Mouse (Mus musculus) left cerebral cortex, postnatal 36 days (tissue): Measurements from ENCODE around the gene Mroh8. TPM values are rescaled to one million over a fixed set of nuclear protein-coding genes. Genes with fewer than 3 reads are reported as not detected.
"Not testable (repeated sequence)": the region's sequence is repeated elsewhere in the genome, so short reads cannot be mapped to it uniquely, and the experiment has no call there.

Experiments
- DNase-seq, 2 experiments: peaks; one replicate each; pipeline ENCODE4 v3.0.0; 2021 to 2022; ENCODE audit warnings: low spot score in 2 of 2, mixed read lengths in 1 of 2
- intact Hi-C: fragments of 180-260 bp; cut with DNase I; formaldehyde crosslinking; loops from one replicate; pipeline ENCODE4 v1.15.1; 2025
- total RNA-seq, 2 experiments: library from RNA; stranded (reverse); gene quantifications; 2 replicates each; pipeline ENCODE4 v1.2.3; 2021

The Mroh8 gene
- total RNA-seq, 2 experiments from 2014 or later, result 1.8 to 1.9 TPM

- peak; percentile 7 to 11 for DNase-seq
- intact Hi-C loops, result loop anchor here (5.0 kb wide), 1 partner anchor 74 kb away; the partner anchor contains the start of genes Mroh8 and Rpn2
These were observed 75.6 kb downstream of the Mroh8 start for GRCm38 (mm10) chr2:157203459-157204365.

GRCm38 (mm10) chr2:157203026-157203425, 76.3 kb downstream of the Mroh8 start:
- intact Hi-C loops, result loop anchor here (5.0 kb wide), 1 partner anchor 74 kb away; the partner anchor contains the start of genes Mroh8 and Rpn2
- DNase-seq, result no peak

GRCm38 (mm10) chr2:157202361-157202760, 77.0 kb downstream of the Mroh8 start:
- intact Hi-C loops, result loop anchor here (5.0 kb wide), 1 partner anchor 75 kb away; the partner anchor contains the start of genes Mroh8 and Rpn2
- no peak for DNase-seq

GRCm38 (mm10) chr2:157201081-157201830, 78.1 kb downstream of the Mroh8 start:
- intact Hi-C loops, result loop anchor here (5.0 kb wide), 1 partner anchor 76 kb away; the partner anchor contains the start of genes Mroh8 and Rpn2
- peak in 1 of 2 experiments; percentile 6 for DNase-seq

- intact Hi-C loops, DNase-seq: not testable (repeated sequence)
These were observed 80.9 kb downstream of the Mroh8 start for GRCm38 (mm10) chr2:157198405-157198804.

- intact Hi-C loops, result no loop called here
- DNase-seq, result no peak
These were observed 88.7 kb downstream of the Mroh8 start for GRCm38 (mm10) chr2:157190651-157191050.

GRCm38 (mm10) chr2:157187223-157187622, 92.1 kb downstream of the Mroh8 start:
- intact Hi-C loops, result no loop called here
- DNase-seq, result no peak

- intact Hi-C loops, result no loop called here
These were observed 92.8 kb downstream of the Mroh8 start for GRCm38 (mm10) chr2:157186504-157186903.

GRCm38 (mm10) chr2:157185022-157185660, 94.2 kb downstream of the Mroh8 start:
- intact Hi-C loops, result no loop called here
- no peak for DNase-seq

More at GRCm38 (mm10) chr2:157186504-157186903, 92.8 kb downstream of the Mroh8 start:
- DNase-seq, result no peak

- DNase-seq, result no peak
- intact Hi-C loops, result no loop called here
These were observed 101.2 kb downstream of the Mroh8 start for GRCm38 (mm10) chr2:157178167-157178566.

- DNase-seq, result no peak
- intact Hi-C loops, result no loop called here
These were observed 103.1 kb downstream of the Mroh8 start for GRCm38 (mm10) chr2:157176248-157176647.

- intact Hi-C loops, result no loop called here
- DNase-seq, result no peak
These were observed 104.9 kb downstream of the Mroh8 start for GRCm38 (mm10) chr2:157174416-157174815.

GRCm38 (mm10) chr2:157173555-157173954, 105.8 kb downstream of the Mroh8 start:
- intact Hi-C loops, result no loop called here

GRCm38 (mm10) chr2:157172984-157173383, 106.4 kb downstream of the Mroh8 start:
- no peak for DNase-seq
- intact Hi-C loops, result no loop called here

More at GRCm38 (mm10) chr2:157173555-157173954, 105.8 kb downstream of the Mroh8 start:
- DNase-seq, result no peak

- no peak for DNase-seq
- intact Hi-C loops, result no loop called here
These were observed 108.7 kb downstream of the Mroh8 start for GRCm38 (mm10) chr2:157170626-157171025.

- no peak for DNase-seq
- intact Hi-C loops, result no loop called here
These were observed 109.2 kb downstream of the Mroh8 start for GRCm38 (mm10) chr2:157170166-157170565.

GRCm38 (mm10) chr2:157166371-157167080, 112.8 kb downstream of the Mroh8 start:
- intact Hi-C loops, result no loop called here
- peak; percentile 7 to 9 for DNase-seq

GRCm38 (mm10) chr2:157165312-157166224, 113.8 kb downstream of the Mroh8 start:
- DNase-seq, intact Hi-C loops: not testable (repeated sequence)
